Mouse (Mus musculus): ENCODE results near the gene Rps19. TPM values are rescaled to one million over a fixed set of nuclear protein-coding genes. Genes with fewer than 3 reads are reported as not detected.

The Rps19 gene
- polyA plus RNA-seq, 1 experiment from 2014 or later, result 1,656 TPM

- no peak overlapping the region for H3K9ac ChIP-seq (ENCODE audit: low read length)
- H3K4me1 ChIP-seq (ENCODE audit: control insufficient read depth in 2 of 2, insufficient read depth in 2 of 2, low read length in 2 of 2), result no peaks in the 10 kb centered on the region
- 83% methylated on average over 9 of the region's 9 CpGs for WGBS
- no peak overlapping the region for H3K4me2 ChIP-seq (ENCODE audit: low read length)
- H3K36me3 ChIP-seq (ENCODE audit: control insufficient read depth, insufficient read depth, low read length), result peaks cover 80% of the 10 kb centered on the region
- no peak overlapping the region for H3K4me3 ChIP-seq (ENCODE audit: control insufficient read depth in 1 of 2, insufficient read depth in 1 of 2, low read depth in 1 of 2, low read length in 2 of 2)
- H3K27ac ChIP-seq (replicated peaks in 1 of 2; ENCODE audit: control insufficient read depth in 1 of 2, insufficient read depth in 1 of 2, low read depth in 2 of 2, low read length in 2 of 2), result no peak overlapping the region
- no peaks in the 10 kb centered on the region for H3K9me3 ChIP-seq (ENCODE audit: control insufficient read depth, low read length)
- ATAC-seq (ENCODE audit: insufficient number of reproducible peaks, insufficient read depth, low FRiP score, low read depth), result no peak
- H3K27me3 ChIP-seq (ENCODE audit: control insufficient read depth, insufficient read depth, low read length), result no peaks in the 10 kb centered on the region
Measured at GRCm38 (mm10) chr7:24919728-24920127, 35.6 kb downstream of the Rps19 start.

- no peak overlapping the region for H3K27ac ChIP-seq (replicated peaks in 1 of 2; ENCODE audit: control insufficient read depth in 1 of 2, insufficient read depth in 1 of 2, low read depth in 2 of 2, low read length in 2 of 2)
- peaks cover 70% of the 10 kb centered on the region for H3K27me3 ChIP-seq (ENCODE audit: control insufficient read depth, insufficient read depth, low read length)
- no peak for ATAC-seq (ENCODE audit: insufficient number of reproducible peaks, insufficient read depth, low FRiP score, low read depth)
- peaks cover 20% of the 10 kb centered on the region for H3K36me3 ChIP-seq (ENCODE audit: control insufficient read depth, insufficient read depth, low read length)
- WGBS, result 37% methylated on average over 6 of the region's 6 CpGs
- no peaks in the 10 kb centered on the region for H3K4me1 ChIP-seq (ENCODE audit: control insufficient read depth in 2 of 2, insufficient read depth in 2 of 2, low read length in 2 of 2)
- no peak overlapping the region for H3K4me2 ChIP-seq (ENCODE audit: low read length)
- H3K9me3 ChIP-seq (ENCODE audit: control insufficient read depth, low read length), result no peaks in the 10 kb centered on the region
- no peak overlapping the region for H3K4me3 ChIP-seq (ENCODE audit: control insufficient read depth in 1 of 2, insufficient read depth in 1 of 2, low read depth in 1 of 2, low read length in 2 of 2)
- H3K9ac ChIP-seq (ENCODE audit: low read length), result no peak overlapping the region
Measured at GRCm38 (mm10) chr7:24930475-24930874, 46.3 kb downstream of the Rps19 start.

GRCm38 (mm10) chr7:24931651-24932050, 47.5 kb downstream of the Rps19 start:
- H3K36me3 ChIP-seq (ENCODE audit: control insufficient read depth, insufficient read depth, low read length), result peaks cover 9% of the 10 kb centered on the region
- WGBS, result under 1% methylated on average over 15 of the region's 15 CpGs
- no peak overlapping the region for H3K4me2 ChIP-seq (ENCODE audit: low read length)
- no peak overlapping the region for H3K27ac ChIP-seq (replicated peaks in 1 of 2; ENCODE audit: control insufficient read depth in 1 of 2, insufficient read depth in 1 of 2, low read depth in 2 of 2, low read length in 2 of 2)
- H3K4me1 ChIP-seq (ENCODE audit: control insufficient read depth in 2 of 2, insufficient read depth in 2 of 2, low read length in 2 of 2), result no peaks in the 10 kb centered on the region
- no peak for ATAC-seq (ENCODE audit: insufficient number of reproducible peaks, insufficient read depth, low FRiP score, low read depth)
- no peak overlapping the region for H3K4me3 ChIP-seq (ENCODE audit: control insufficient read depth in 1 of 2, insufficient read depth in 1 of 2, low read depth in 1 of 2, low read length in 2 of 2)
- peaks cover 82% of the 10 kb centered on the region for H3K27me3 ChIP-seq (ENCODE audit: control insufficient read depth, insufficient read depth, low read length)
- H3K9ac ChIP-seq (ENCODE audit: low read length), result no peak overlapping the region
- H3K9me3 ChIP-seq (ENCODE audit: control insufficient read depth, low read length), result no peaks in the 10 kb centered on the region

Other genes starting within 250 kb of the Rps19 start
- gene Lypd3, start 247.8 kb upstream of the Rps19 start, polyA plus RNA-seq (2014; fragmentation: Nextera tagmentation; extraction: Ambion mirVana), result not detected in 2 replicates
- not detected in 2 replicates for gene Tex101, start 207.7 kb upstream of the Rps19 start, polyA plus RNA-seq (2014; fragmentation: Nextera tagmentation; extraction: Ambion mirVana)
- not detected in 2 replicates for gene BC049730, start 175.1 kb upstream of the Rps19 start, polyA plus RNA-seq (2014; fragmentation: Nextera tagmentation; extraction: Ambion mirVana)
- not detected in 2 replicates for gene Gm4763, start 157.5 kb upstream of the Rps19 start, polyA plus RNA-seq (2014; fragmentation: Nextera tagmentation; extraction: Ambion mirVana)
- not detected in 2 replicates for gene Cd177, start 124.1 kb upstream of the Rps19 start, polyA plus RNA-seq (2014; fragmentation: Nextera tagmentation; extraction: Ambion mirVana)
- gene Ceacam10, start 107.2 kb upstream of the Rps19 start, polyA plus RNA-seq (2014; fragmentation: Nextera tagmentation; extraction: Ambion mirVana), result not detected in 2 replicates
- gene Gm9844, start 22.2 kb upstream of the Rps19 start, polyA plus RNA-seq (2014; fragmentation: Nextera tagmentation; extraction: Ambion mirVana), result 13.5 and 14.2 TPM in 2 replicates
- not detected in 2 replicates for gene Lypd4, start 14.4 kb upstream of the Rps19 start, polyA plus RNA-seq (2014; fragmentation: Nextera tagmentation; extraction: Ambion mirVana)
- gene Dmrtc2, start 14.3 kb upstream of the Rps19 start, polyA plus RNA-seq (2014; fragmentation: Nextera tagmentation; extraction: Ambion mirVana), result not detected in 2 replicates
- not detected in 2 replicates for gene Cd79a, start 13.0 kb downstream of the Rps19 start, polyA plus RNA-seq (2014; fragmentation: Nextera tagmentation; extraction: Ambion mirVana)
- 58.4 and 63.3 TPM in 2 replicates for gene Arhgef1, start 18.5 kb downstream of the Rps19 start, polyA plus RNA-seq (2014; fragmentation: Nextera tagmentation; extraction: Ambion mirVana)
- not detected in 2 replicates for gene Gm4881, start 60.1 kb downstream of the Rps19 start, polyA plus RNA-seq (2014; fragmentation: Nextera tagmentation; extraction: Ambion mirVana)
- 254 and 263 TPM in 2 replicates for gene Rabac1, start 88.4 kb downstream of the Rps19 start, polyA plus RNA-seq (2014; fragmentation: Nextera tagmentation; extraction: Ambion mirVana)
- gene Atp1a3, start 121.6 kb downstream of the Rps19 start, polyA plus RNA-seq (2014; fragmentation: Nextera tagmentation; extraction: Ambion mirVana), result 0.67 and 0.76 TPM in 2 replicates
- gene Grik5, start 188.0 kb downstream of the Rps19 start, polyA plus RNA-seq (2014; fragmentation: Nextera tagmentation; extraction: Ambion mirVana), result 5.7 and 8.3 TPM in 2 replicates
- gene Zfp574, start 188.2 kb downstream of the Rps19 start, polyA plus RNA-seq (2014; fragmentation: Nextera tagmentation; extraction: Ambion mirVana), result 14.5 and 14.8 TPM in 2 replicates

Data from heart, embryonic 14.5 days (tissue).